Mouse (Mus musculus) CD8-positive naive resting alpha-beta T cell, adult 2 months (primary cell): Measurements from ENCODE around the gene Pa2g4.
"Not testable (repeated sequence)": the region's sequence is repeated elsewhere in the genome, so short reads cannot be mapped to it uniquely, and the experiment has no call there.

ENCODE experiments used
- DNase-seq, 2 experiments: peaks; one replicate each; pipeline ENCODE4 v3.0.0; 2022; ENCODE audit warnings: low read depth in 2 of 2, low spot score in 2 of 2

The Pa2g4 gene

DNA sequence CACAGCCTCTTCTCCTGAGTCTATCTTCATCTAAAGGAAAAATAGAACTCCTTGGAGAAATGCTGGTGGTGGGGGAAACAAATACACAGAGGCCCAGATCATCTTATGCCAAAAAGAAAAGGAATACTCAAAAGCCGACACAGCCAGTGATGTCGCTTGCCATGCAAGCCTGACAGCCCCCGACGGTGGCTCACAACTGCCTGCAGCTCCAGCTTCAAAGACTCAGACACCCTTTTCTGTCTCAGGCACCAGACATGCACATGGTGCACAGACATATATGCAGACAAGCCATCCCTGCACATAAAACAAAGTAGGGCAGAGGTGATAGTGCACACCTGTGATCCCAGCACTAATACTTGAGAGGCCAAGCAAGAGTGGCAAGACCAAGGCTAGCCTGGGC, 13.9 kb upstream of the Pa2g4 start:
- no peak for DNase-seq

GRCm38 (mm10) chr10:128579298-128579697, 13.5 kb upstream of the Pa2g4 start:
- DNase-seq = no peak

GRCm38 (mm10) chr10:128578330-128578729, 12.5 kb upstream of the Pa2g4 start:
- DNase-seq = no peak

DNA sequence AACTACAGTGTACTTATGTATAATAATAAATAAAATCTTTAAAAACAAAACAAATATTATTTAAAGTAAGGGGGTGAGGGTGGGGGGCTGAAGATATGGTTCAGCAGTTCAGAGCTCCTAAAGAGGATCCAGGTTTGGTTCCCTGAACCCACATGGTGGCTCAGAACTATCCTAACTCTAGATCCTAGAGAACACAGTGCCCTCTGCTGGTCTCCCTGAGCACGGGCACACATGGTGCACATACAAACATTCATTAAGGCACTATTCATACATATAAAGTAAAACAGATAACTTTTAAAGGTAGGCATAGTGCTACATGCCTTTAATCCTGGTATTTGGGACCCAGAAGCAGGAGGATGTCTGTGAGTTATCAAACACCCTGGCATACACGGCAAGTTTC, 9.3 kb upstream of the Pa2g4 start:
- no peak for DNase-seq

DNA sequence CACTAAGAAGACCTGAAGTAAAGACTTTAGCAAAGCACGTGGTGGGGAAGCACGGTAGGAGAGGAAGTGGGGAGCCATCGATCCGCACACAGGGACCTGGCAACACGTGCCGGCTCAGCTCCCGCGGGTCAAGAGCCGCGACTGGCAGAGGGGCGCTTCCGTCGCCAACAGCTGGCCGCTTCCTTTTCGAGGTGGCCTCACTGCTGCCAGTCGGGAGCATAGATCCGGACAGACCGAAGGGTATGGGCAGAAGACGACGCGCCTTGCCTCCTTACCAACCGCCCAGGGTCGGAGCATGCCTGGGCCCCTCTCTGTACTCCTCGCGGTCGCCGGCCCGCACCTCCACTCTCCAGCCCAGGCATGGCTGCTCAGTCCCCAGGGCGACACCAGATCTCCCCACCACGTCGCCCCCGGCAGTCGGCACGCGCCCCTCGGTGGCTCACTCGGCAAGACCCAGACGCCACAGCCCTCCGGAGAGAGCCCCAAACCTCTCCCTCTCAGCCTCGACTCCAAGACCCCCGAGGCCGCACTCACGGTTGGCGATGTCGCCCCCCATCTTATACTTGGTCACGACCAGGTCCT, 490 bp downstream of the Pa2g4 start:
- peak in 1 of 2 experiments; percentile 19 for DNase-seq

DNA sequence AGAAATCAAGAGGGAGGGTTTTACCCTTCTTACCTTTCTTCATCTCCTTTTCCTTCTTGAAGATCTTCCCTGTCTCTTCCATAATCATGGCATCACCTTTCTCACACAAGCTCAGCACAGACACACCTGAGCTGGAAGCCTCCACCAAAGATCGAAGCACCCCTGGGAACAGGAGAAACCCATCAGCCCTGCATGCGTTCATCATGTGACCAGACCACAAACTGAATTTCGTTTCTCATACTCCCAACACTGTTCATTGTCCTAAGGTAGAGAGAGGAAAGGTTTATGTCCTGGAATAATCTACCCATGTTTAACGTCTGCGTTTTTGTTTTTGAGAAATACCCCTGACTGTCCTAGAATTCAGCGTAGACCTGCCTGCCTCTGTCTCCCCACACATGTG, 2.2 kb downstream of the Pa2g4 start:
- no peak for DNase-seq

DNA sequence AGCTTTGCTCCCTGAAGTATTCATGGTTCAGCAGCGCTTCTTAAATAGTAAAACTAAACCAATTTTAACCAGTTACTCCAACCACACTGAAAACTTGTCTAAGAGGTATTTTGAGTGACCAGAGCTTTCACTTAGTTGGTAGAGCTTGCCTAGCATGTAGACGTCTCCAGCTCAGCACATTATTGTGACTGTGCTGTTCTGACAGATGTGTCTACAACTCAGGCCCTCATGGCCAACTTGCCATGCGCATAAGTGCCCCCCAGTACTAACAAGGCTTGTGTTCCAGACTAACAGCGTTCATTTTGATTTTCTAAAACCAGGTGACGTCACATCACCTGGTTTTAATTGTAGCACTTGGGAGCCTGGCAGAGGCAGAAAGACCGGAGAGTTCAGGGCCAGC, 8.8 kb downstream of the Pa2g4 start:
- no peak for DNase-seq

- no peak for DNase-seq
These were observed 9.5 kb downstream of the Pa2g4 start for GRCm38 (mm10) chr10:128556286-128556685.

DNA sequence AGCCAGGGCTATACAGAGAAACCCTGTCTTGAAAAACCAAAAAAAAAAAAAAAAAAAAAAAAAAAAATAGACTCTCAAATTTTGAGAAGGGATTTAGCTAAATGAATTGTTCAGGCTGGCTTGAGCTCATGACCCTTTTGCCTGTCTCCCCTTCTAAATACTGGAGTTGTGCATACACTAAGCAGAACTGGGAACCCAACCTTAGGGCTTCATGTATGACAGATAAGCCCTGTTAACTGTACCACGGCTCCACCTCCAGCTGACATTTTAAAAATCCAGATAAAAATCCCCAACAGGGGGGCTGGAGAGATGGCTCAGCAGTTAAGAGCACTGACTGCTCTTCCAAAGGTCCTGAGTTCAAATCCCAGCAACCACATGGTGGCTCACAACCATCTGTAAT, 10.2 kb downstream of the Pa2g4 start:
- DNase-seq = not testable (repeated sequence)

DNA sequence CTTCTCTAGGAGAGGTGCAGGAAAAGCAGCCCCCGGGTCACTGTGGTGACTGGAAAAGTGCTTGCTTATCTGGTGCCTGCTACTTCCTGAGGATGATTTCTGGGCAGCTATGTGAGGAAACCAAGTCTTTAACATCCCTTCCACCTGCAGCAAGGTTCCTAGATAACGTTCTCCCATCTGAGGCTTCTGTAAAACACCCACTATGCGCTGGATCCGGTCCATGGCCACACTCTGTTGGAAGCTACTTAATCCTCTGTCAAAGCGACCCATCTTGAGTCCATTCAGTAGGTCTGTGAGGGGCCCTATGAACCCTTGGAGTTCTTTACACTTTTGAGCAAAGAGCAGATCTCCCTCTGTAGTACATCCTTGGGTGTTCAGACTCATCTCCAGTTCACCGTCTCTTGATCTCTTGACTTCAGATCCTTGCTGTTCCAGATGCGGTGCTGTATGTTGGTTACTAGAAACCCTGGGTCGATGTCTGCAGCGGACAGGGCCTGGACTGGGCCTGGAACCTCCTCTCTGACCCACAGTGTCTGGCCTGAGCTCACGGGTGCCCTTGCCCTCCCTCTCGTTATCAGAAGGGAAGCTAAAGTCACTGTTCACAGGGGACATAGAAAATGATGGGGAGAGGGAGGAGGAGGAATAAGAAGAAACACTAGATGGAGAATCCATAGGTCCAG, 15.5 kb downstream of the Pa2g4 start:
- DNase-seq = not testable (repeated sequence)

DNA sequence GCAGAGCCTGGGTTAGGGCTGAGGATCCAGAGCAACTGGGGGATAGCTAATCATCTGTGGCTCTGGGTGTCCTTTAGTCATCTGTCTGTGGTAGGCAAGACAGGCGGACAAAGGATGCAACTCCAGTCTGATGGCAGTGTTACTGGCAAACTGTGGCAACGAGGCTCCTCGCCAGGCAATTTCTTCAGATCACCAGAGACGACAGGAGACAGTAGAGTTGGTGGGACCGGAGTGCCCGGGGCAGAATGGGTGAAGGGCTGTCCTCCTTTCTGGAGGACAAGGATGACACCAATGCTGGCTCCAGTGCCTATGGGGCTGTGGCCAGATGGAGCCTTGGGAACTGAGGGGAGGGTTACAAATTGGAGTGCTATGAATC, 16.1 kb downstream of the Pa2g4 start:
- DNase-seq = not testable (repeated sequence)

- DNase-seq = peak; percentile 90 to 93
These were observed 16.7 kb downstream of the Pa2g4 start, which contains the start of gene Rpl41 for GRCm38 (mm10) chr10:128548947-128549681. Gene Rpl41, minus strand, starts transcription at chr10:128549305.

- DNase-seq = not testable (repeated sequence)
These were observed 17.6 kb downstream of the Pa2g4 start for GRCm38 (mm10) chr10:128548051-128548791.

DNA sequence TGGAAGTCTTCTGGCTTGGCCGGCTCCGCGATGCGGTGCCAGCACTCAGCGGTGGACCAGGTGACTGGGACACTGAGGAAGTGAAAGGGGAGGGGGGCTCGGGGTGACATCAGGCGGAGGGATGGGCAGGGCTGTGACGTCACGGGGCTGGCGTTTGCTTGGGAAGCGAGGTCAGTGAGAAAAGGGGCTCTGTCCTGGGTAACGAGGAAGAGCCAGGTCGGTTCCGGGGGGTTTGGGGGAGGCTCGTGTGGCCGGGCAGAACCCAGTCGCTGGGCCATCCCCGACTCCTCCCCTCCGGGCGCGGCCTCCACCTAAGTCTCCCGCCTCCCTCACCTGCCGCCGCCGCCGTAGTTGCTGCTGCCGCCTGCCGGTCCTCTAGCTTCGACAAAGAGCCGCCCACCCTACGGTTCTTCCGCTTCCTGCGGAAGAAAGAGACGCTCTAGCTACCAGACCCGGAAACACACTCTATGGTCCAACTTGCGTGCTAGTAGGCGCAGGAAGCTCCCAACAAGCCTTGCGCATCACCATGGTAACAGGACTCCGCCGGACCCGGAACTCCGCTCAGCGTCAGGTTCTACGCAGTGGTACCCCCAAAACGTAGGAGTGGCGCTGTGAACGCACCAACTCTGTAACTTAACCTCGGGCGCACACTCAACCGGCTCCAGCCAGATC, 18.3 kb downstream of the Pa2g4 start, which contains the start of gene Zc3h10:
TSS of gene Zc3h10 (minus strand) at position 414 of the 672 bp plus-strand sequence.
- peak; percentile 93 to 95 for DNase-seq

DNA sequence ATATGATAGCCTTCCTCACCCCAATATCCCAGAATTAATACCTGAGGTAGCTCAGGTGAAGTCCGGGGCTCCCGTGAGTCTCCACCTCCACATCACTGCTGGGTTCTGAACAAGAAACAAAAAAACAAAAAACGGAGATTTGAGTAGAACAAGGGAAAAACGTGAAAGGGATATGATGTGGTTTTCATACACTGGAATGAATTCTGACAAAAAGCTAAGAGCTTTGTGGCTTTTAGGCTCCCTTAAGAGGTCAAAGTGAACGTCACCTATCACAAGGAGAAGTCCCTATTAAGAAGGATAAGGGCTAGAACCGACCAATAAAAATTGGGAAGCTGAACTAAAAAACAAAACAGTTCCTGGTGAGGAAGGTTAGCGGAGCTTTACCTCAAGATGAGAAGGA, 19.0 kb downstream of the Pa2g4 start:
- no peak for DNase-seq

DNA sequence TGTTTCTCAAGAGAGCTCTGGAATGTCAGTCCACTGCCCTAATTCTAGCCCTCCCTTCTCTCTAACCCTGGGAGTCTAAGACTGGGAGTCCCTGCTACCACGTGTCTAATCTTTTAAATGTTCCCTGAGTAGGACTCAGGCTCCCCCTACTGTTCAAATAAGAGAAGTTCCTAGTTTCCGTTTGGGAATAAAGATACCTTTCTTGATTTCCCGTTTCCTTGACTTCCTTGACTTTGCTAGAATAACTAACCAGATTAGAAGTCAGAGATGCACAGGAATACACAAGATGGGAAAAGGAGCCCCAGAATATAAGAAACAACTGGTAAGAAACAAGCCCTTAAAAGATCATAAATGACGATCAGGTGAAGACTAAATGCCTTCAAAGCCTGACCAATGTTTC, 19.4 kb downstream of the Pa2g4 start:
- DNase-seq = peak in 1 of 2 experiments; percentile 33

GRCm38 (mm10) chr10:128545570-128545898, 20.3 kb downstream of the Pa2g4 start:
- DNase-seq = no peak

DNA sequence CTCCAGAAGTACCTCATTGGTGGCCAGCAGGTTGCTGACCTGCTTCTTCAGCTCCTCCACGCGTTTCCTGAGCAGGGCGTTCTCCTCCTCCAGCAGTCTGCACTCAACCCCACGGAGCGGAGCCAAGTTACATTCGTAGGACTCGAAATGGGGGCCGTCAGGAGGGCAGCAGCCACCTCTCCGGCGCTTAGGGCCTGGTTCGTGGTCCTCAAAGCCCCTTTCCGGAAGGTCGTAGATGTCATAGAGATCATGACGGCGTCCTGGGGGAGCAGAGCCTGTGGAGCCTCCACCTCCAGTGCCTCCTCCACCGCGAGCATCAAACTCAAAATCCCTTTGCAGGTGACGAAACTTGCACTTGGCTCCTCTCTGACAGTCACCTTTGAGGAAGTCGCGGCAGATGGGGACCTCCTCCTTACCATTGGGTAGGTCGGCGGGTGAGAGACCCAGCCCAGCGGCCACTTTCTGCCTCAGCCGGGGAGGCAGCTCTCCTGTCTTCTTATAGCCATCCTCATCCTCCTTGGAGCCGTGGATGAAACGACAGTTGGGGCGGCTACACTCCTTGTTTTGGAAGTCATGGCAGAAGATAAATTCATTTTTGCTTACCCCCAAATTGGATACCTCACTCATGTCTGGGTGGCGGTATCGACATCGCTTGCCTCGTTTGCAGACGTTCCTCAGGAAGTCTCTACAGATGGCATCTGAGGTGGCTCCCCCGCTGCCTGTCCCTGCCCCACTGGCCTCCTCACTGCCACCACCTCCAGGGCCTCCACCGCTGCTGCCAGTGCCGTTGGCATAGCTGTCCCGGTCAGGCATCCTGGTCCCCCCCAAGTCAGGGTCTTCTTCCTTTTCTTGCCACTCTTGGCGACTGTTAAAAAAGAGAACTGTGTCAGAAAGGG, 20.9 kb downstream of the Pa2g4 start:
- DNase-seq = no peak

GRCm38 (mm10) chr10:128544151-128544657, 21.6 kb downstream of the Pa2g4 start:
- no peak for DNase-seq

DNA sequence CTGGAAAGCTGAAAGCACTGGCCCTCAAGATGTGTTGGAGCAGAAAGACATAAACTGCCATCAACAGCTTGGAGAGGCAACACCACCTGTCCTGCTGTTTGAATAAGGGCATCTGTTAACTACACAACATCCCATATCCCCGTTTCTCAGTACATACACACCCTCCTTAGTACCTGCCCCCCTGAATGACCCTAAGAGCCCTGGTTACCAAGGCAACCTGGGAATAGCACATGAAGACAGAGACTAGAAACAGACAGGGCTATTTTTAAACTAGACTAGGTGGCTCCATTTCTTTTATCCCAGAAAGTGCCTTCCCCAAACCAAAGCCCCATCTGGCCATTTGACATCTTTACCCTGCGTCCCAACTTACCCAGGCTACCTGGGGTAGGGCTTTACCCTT, 22.7 kb downstream of the Pa2g4 start:
- DNase-seq = no peak
